Mouse (Mus musculus) right cerebral cortex, adult 18-20 months (tissue): ENCODE data around the gene 1700016D06Rik.
"Not testable (repeated sequence)": the region's sequence is repeated elsewhere in the genome, so short reads cannot be mapped to it uniquely, and the experiment has no call there.

Experiments
- DNase-seq: peaks from one replicate; pipeline ENCODE4 v3.0.0; 2022; ENCODE audit warnings: mixed read lengths

Gene 1700016D06Rik

DNA sequence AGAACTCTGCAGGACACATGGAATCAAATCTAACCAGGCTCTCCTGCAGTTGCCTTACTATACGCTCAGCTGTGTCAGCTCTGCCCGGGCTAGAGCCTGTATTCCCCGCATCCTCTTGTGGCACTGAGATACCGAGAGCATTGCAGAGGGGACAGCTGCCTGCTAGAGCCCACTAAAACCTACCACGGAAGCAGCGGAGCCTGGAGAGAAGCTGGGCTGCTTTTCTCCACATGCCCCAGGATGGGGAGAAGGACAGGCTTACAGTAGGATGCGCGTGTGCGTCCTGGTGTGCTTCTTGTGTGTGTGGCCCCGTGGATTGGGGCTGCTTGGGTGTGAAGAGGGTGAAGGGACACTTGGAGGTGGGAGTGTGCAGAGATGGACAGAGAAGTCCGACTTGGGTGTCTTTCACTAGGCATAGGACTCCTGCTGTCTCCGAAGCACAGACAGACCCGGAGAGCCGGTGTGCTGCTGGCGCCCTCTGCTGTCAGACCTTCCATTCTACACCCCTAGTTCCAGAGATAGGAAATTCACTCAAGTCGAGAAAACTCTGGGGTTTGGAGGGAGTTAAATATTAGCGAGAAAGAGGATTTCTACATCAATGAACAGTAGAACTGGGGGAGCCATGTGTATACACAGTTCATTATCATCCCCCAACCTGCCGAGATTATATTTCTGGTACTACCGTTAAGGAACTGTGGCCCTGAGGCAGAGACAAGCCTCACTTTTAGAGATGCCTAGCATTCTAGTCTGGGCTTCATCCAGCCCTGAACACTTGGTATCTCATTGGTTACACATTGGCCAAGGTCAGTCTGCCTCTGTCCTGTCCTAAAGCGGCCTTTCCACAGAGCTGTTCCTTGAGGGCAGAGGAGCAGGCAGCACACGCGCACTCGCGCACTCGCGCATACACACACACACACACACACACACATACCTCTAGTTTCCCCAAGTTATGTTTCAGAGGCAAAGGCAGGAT lies 517 bp downstream of the 1700016D06Rik start:
- DNase-seq: peak; percentile 78

DNA sequence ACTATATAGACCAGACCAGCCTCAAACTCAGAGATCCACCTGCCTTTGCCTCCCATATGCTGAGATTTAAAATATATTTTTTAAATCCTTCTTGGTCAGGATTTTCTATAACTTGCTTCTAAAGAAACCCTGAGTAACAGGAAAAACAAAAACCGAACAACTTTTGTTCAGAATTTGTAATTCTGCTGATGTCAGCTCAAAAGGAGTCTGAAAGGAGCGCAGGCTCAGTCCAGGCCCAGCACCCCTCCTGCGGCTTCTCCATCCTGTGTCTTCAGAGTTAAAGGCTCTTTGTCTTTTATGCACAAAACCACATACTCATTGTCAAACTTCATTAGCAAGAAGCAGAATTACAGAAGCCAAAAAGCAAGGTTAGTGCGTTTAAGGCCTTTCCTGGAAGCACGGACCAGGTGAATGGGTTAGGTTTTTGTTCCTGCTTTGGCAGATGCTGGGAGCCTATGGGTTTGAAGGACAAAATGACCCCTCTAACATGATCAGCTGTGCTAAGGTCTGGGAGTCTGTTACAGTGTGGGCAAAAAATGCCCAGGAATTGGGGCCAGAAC lies 1.3 kb downstream of the 1700016D06Rik start:
- DNase-seq: no peak

DNA sequence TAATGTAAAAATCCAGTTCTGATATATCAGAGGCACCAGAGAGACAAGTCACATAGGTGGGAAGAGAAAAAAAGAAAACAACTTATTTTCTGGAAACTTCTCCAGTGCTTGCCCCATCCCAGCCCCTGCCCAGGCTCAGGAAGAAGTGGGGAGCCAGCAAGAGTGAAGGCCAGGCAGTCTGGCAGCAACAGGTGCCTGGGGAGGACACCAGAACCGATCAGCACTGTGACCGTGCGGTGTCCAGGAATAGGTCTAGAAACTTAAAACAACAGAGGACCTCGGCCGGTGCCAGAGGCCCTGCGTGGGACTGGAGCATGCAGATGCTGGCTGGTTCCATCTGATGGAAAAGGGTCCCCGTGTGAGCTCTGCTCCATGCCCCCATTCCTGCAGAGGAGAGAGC lies 3.4 kb downstream of the 1700016D06Rik start:
- no peak for DNase-seq

DNA sequence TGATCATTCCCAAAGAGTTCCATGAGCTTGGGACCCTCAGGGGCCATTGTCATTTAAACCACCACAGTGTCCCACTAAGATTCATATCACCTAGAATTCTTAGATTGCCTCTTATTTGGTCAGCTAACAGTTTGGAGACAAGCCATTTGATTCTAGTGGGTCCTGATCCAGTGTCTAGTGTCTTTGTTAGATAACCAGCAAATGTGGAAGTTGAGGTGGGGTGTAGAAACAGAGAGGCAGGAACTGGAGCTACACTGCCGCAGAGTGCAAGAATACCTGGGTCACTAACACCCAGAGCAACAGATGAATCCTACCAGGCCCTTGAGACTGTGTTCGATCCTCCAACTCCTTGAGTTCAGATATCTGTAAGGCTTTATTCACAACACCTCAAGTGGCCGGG lies 4.7 kb downstream of the 1700016D06Rik start:
- DNase-seq: no peak

DNA sequence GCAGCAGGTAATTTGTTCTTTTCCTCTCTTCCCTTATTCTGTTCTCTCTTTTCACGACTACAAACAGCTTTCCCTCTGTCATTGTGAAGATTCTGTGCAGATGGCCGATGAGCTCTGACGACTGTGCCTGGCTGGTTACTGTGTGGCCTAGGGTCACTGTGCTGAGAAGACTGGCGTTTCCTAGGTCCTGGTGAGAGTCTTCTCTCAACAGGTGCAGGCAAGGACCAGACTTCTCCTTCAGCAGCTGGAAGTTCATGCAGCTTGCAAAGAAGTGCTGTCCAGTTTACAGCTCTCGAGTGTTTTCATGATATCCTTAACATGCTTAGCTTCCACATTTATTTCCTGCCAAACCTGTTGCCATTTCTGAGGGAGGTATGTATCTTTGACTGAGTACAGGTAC lies 6.9 kb downstream of the 1700016D06Rik start:
- no peak for DNase-seq

DNA sequence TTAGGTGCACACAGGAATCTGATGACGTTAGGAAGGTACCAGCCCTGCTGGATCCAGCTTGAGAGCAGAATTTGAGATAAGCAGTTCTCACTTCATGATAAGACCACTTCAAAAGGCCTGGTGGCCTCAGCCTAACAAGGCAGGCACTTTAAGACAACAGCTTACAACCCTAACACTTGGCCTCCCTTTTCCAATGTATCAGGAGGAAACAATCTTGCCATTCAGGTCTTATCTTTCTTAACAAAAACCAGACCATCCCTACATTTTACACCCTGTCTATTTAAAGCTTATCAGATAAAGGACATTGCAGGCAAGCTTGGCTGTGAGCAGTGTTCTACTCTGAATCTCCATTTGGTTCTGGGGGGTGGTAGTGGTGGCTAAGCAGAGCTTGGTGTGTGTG lies 8.4 kb downstream of the 1700016D06Rik start:
- DNase-seq: no peak

DNA sequence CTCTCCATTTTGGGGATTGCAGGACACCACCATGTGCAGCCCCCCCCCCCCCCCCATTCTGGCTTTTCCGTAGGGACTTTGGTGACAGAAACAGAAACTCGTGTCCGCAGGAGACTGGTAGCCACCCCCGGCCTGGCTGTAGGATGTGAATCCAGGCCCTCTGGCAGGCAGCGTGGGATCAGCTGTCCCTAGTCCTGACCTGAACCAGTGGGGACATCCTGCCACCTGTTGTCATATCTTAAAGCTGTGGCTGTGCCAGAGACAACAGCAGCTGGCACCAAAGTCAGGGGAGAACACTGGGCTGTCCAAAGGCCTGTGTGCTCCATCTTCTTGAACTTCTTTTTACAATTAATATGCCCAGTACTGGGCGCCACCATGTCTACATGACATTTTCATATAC lies 9.1 kb downstream of the 1700016D06Rik start:
- no peak for DNase-seq

DNA sequence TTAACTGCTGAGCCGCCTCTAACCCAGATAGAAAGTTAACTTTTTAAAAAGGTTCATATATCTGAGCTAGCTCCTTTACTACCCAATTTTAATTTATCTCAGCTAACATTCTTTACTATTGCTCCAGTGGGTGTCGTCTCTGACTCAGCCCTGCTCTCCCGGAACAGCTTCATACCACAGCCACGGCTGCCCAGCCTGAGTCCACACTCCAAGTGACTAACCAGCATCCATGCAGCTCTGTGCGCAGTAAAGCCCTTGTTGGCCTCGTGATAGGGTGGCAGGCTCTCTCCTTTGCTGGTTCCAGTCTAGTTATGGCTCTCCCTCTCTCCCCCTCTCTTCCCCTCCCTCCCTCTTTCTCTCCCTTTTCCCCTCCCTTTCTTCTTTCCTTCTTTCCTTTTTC lies 9.6 kb downstream of the 1700016D06Rik start:
- peak; percentile 14 for DNase-seq

DNA sequence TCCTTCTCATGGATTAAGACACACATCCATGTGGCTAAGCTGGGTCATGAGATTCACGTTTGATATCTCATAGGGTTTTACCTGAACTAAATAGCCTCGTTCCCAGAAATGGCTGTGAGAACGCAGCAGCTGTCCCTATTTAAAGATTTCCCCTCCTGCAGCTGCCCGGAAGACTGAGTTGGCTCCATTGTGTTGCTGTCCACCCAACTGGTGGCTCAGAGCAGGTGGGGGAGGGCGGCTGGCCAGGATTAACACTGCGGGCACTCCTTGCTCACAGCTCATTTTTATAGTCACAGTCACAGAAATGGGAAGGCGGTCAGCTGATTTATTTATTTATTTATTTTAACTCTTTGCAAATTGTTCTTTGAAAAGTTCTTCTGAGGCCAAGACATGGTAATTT lies 10.9 kb downstream of the 1700016D06Rik start:
- DNase-seq: no peak

DNA sequence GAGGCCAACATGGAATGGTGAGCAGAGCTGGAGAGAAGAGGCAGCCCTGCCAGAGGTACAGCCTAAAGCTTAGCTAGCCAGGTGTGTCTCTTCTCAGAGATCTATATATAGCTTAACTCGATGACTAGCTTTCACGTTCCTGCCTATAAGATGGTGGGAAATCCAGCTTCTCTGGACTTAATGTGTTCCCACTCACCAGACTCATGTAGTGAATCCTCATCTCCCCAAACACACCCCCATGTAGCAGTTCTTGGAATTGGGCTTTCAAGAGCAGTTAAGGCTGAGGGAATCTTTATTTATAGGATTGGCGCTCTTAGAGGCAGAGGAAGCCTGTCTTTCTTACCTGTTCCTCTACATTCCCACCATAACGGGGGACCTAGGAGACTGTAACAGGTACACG lies 13.6 kb downstream of the 1700016D06Rik start:
- DNase-seq: no peak

DNA sequence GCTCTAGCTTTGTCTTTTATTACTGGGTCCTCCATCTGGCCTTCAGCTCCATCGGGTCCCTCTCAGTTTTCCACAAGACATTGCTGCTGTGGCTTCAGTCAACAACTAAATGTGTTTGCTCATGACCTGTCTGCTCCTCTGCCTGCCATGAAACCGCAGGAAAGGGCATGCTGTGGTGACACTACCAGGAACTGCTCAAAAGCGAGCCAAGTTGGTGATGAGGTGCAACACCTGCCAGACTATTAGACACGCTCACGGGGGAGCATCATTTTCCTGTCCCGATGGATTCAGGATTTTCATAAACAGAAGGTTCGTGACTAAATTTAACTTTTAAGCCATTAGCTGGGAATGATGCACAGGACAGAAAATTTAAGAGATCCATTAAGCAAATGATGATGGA lies 16.3 kb downstream of the 1700016D06Rik start:
- DNase-seq: no peak

DNA sequence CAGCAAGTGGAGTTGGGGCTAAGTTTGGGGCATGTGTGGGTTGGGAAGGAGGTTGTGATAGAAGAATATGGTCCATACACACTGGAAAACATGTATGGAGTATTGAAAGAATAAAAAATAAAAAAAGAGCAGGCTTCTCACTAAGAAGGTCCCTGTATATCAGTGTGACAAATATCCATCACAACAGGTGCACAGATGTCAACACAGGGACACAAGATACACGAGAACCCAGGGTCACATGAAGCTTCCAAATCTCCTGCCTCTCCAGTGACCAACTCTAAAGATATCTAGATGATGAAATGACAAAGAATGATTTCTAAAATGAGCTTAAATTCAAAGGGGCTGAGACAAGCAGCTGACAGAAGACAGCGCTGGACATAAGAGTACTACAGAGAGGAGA lies 32.6 kb downstream of the 1700016D06Rik start:
- DNase-seq: no peak

DNA sequence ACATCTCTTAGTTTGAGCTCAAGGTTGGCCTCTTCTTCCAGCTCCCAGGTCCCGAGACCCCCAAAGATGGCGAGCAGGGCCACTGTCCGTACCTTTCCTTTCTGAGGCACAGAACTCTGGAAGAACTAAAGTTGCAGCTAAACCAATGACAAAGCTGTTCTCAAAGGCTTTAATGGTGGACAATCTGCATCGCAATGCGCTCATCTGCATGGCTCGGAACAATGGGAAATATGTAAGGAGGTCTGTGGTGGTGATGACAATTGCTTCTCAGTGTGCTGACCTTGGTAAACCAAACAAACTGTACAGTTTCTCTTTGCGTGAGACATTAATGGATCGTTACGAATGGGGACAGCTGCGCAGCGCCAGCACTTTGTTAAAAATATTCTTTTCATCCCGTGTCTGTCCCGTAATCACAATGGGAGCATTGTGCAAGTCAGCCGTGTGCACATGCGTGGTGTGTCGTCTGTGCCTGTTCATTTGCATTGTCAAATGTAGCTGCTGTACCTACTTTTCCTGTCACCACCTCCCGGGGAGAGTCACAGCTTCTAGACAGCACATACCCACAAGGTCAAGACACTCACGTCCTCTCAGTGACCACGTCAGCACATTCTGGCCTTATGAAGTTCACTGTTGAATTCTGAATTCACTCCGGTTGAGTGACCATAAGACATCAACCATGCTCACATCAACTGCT lies 34.7 kb downstream of the 1700016D06Rik start:
- not testable (repeated sequence) for DNase-seq

DNA sequence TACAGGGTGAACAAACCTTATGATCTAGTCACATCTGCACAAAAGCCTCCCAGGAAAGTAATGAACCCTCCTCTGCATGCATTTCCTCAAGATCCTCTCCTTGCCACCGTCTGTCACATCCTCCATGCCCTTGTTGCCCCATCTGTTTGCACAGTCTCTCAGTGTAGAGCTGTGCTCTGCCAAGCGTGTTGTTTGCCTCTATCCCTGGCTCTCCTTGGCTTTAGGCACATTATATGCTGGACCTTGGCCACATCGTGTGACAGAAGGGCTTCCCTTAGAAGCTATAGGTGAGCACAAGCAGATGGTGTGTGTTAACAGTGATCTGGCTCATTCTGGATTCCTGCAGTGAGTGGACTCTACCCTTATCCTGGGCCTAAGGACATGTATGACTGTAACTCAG lies 38.9 kb downstream of the 1700016D06Rik start:
- no peak for DNase-seq

DNA sequence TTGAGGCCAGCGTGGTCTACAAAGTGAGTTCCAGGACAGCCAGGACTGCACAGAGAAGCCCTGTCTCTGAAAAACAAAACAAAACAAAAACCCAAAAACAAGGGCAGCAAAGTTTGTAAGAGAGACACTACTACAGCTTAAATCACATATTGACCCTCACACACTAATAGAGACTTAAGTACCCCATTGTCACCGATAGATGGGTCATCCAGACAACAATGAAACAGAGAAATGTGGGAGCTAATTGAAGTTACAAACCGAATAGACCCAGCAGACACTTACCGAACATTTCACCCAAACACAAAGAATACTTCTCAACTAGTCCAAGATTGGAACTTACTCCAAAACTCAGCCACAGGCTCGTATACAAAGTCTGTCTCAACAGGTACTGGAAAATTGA lies 50.8 kb downstream of the 1700016D06Rik start:
- DNase-seq: no peak

DNA sequence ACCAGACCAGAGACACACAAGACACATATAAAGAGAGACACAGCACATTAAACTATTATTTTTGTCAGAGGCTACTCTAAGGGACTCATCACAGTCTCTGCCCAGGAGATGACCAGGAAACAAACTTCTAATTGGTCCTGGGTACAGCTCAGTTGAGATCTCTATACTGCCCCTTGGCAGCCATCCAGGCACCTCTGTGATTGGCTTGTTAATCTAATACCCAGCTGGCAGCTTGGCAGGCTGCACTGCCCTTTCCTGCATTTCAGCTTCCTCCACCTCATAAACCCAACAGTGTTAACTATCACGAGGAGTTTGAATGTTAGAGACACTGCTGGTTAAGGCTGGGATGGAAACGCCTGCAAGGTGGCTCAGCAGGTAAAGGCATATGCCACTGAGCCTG lies 57.7 kb downstream of the 1700016D06Rik start:
- no peak for DNase-seq

DNA sequence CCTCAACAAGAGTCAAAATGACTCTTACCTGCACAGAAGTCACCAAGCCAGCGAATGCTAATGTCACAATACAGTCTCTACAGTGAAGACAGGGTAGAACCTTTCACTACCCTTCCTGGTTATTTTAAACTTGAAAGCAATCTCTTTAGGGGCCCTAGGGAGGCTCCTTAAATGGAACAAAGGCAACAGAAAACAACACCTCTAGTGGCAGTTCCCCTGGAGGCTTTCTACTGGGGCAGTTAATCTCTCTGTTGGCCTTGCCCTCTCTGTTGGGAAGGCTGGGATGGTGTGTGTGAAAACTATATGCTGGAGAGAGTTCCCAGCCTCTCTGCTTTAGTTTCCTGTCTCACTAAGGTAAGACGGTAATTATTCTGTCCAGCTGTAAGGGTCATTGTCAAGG lies 60.3 kb downstream of the 1700016D06Rik start:
- DNase-seq: no peak

DNA sequence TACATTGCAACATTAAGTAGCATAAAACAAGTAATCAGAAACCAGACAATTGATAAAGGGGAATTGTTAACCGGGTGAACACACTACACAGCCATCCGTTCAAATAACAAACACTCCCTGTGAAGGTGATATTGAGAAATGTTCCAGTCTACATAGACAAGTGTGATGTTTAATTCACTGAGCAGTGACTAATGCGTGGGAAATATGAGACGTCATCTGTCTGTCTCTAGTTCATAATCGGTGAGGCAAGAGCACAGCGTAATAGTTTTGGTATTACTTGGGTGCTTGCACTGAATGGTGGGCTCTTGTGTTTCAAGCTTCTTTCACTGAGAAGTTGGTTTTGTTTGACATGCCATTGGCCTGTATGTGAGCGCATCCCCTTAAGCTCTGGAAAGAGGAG lies 63.3 kb downstream of the 1700016D06Rik start:
- DNase-seq: no peak

DNA sequence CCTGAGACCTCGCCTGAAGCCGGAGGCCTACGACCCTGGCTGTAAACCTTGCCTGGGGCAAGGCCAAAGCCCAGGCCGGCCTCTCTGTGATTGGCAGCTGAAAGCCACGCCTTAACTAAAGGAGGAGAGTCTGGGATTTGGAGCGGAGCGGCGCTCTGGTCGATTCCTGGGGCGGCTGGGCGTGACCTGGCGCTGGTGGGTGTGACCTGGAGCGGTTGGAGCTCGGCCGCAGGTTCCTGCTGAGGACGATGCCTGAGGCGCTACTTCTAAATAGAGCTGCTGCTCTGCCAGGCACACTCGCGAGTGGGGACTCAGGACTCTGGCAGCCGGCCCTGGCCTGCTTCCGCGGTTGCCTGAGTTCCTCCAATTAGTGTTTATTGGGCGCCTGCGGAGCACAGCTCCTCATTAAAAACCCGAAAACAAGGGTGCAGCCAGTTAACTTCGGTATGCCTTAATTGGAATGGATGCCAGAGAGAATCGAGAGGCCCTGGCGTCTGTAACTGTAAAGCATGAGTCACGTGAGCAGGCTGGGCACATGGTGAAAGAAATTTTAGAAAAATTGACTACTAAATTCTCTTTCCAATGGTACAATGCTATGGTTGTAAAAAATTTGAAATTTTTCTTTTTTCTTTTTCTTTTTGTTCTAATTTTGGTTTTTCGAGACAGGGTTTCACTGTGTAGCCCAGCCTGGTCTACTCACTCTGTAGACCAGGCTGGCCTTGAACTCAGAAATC lies 64.4 kb downstream of the 1700016D06Rik start:
- DNase-seq: peak; percentile 81

DNA sequence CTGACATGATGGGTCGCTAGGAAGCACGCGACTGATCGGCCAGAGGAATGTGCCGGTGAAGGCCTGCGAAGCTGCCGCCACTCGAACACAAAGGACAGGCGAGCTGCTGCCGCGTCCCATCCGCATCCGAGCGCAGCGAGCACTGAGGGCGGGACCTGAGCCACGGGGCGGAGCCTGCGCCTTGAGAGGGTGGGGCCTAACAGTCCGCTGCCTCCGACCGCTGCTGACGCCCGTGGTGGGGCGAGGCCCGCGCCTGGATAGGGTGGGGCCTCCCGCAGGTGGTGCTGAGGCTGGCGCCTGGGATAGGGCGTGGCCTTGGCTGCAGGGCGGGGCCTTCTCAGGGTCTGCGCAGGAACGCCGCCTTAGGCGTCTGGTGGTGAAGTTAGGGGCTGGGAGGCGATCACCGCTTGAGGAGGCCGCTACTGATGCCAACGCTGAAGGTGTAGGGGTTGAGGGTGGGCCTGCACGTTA lies 65.2 kb downstream of the 1700016D06Rik start, which contains the start of gene Ankrd10:
Ankrd10 (minus strand) TSS at position 147 of the 471 bp plus-strand sequence.
- DNase-seq: peak; percentile 98

DNA sequence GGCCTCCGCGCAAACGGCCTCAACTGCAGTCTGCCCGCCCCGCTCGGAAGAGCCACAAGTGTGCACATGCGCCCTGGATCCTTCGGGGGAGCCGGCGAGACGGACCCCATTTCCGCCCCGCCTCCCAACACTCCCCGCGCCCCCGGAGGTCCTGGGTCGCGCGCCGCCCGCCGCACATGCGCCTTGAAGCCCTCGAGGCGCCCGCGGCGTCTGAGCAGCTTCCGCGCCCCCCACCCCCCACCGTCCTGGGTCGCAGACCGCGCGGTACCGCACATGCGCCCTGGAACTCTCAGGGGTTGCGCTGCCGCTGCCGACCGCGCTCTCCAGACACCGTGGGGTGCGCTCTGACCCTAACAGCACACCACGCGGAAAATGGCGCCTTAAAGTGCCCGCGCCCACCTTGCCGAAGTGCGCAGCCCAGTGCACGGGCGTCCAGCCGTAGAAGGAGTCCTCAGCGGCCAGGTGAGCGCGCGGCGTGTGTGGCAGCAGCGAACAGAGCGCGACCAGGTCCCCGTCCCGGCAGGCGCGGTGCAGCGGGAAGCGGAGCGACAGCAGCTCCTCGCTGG lies 65.8 kb downstream of the 1700016D06Rik start:
- peak; percentile 87 for DNase-seq

DNA sequence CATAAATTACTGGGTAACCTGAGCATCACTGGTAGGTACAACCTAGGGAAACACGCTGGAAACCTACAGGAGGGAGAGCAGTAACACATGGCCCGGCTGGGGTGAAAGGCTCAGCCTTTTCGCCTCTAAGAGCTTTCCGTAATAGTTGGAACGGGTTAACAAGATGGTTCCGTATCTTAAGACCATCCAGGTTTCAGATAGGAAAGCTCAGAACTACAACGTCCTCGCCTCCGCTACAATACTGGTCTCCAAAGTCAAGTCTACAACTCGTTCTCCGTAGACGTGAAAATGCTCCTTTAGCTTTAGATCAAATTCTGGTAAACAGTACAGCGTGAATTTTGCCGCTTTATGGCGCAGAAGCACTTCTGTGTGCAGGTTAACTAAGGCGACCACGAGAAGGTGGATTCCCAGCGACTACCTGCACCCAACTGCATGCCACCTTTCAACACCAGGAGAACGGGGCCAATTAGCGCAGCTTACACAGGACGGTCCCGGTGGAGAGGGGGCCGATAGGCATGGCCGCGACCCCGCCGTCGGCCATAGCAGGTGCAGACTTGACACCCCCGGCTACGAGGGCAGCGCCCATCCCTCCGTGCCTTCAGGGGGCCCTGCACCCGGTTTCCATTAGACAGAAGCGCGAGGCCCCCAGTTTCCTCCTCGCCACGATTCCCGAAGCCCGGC lies 66.4 kb downstream of the 1700016D06Rik start:
- DNase-seq: no peak
